Mouse (Mus musculus) lung, embryonic 14.5 days (tissue): ENCODE measurements at regions not wholly inside any gene's neighbourhood (a gene's known extent, or its start where the extent isn't known, plus 50 kb on each side); places are given as distances from the start of the nearest gene placed in this dataset.
"Not testable (repeated sequence)": the region's sequence is repeated elsewhere in the genome, so short reads cannot be mapped to it uniquely, and the experiment has no call there.

Source experiments
- ATAC-seq: fragments of 200-750 bp; cut with Nextera tagmentation; 2 replicates; pipeline ENCODE4 v1.8.0; 2017; ENCODE audit warnings: mild to moderate bottlenecking, moderate TSS enrichment, moderate library complexity; ENCODE audit not compliant: insufficient read depth
- DNase-seq: peaks from one replicate; pipeline ENCODE4 v3.0.0-alpha.2; 2015
- H3K27ac ChIP-seq: fragments of 300-500 bp; sonication (generic); 2 replicates; pipeline ENCODE4 v1.5.1; 2014; ENCODE audit warnings: low read depth, mild to moderate bottlenecking, moderate library complexity
- H3K27me3 ChIP-seq: fragments of 300-500 bp; sonication (generic); 2 replicates; pipeline ENCODE4 v1.6.1; 2014; ENCODE audit warnings: low read length, control low read depth; ENCODE audit not compliant: insufficient read depth
- H3K36me3 ChIP-seq: fragments of 300-500 bp; sonication (generic); 2 replicates; pipeline ENCODE4 v1.6.1; 2014; ENCODE audit warnings: control low read depth; ENCODE audit not compliant: insufficient read depth
- H3K4me1 ChIP-seq: fragments of 300-500 bp; sonication (generic); 2 replicates; pipeline ENCODE4 v1.6.1; 2014; ENCODE audit warnings: antibody characterized with exemption, control low read depth; ENCODE audit not compliant: insufficient read depth
- H3K4me2 ChIP-seq: fragments of 300-500 bp; sonication (generic); 2 replicates; pipeline ENCODE4 v1.6.1; 2014; ENCODE audit warnings: mild to moderate bottlenecking
- H3K4me3 ChIP-seq: fragments of 300-500 bp; sonication (generic); 2 replicates; pipeline ENCODE4 v1.5.1; 2014; ENCODE audit warnings: low read depth, low read length
- H3K9ac ChIP-seq: fragments of 300-500 bp; sonication (generic); 2 replicates; pipeline ENCODE4 v1.6.1; 2014
- H3K9me3 ChIP-seq: fragments of 300-500 bp; sonication (generic); 2 replicates; pipeline ENCODE4 v1.6.1; 2016; ENCODE audit warnings: low read depth, low read length, control low read depth
- CTCF ChIP-seq: IDR thresholded peaks from 2 replicates; pipeline ENCODE4 v1.5.1; 2016; ENCODE audit warnings: antibody characterized with exemption, low read depth
- WGBS: fragments of 180-500 bp; shearing (Covaris S2); extraction: QIAGEN DNeasy Blood & Tissue Kit; methylation state at CpG from one replicate; pipeline ENCODE4 v1.1.7; 2014; 5-methylcytosine and 5-hydroxymethylcytosine counted together

- WGBS = 82% methylated on average over 1 of the region's 1 CpGs
- ATAC-seq = no peak
Measured at GRCm38 (mm10) chr5:42884251-42884650, 348.7 kb upstream of the Cpeb2 start.

GRCm38 (mm10) chr5:42891890-42892289 is 341.1 kb upstream of the Cpeb2 start:
- Histone ChIP-seq H3K27ac (no peak overlapping the region), H3K4me1 (no peaks in the 10 kb centered on the region), H3K27me3 (no peaks in the 10 kb centered on the region), H3K9ac (no peak overlapping the region), H3K36me3 (no peaks in the 10 kb centered on the region), H3K9me3 (no peaks in the 10 kb centered on the region), H3K4me2 (no peak overlapping the region), H3K4me3 (no peak overlapping the region)
- no peak for TF ChIP-seq CTCF
- 28% methylated on average over 2 of the region's 2 CpGs for WGBS
- ATAC-seq = no peak
- DNase-seq = no peak

More at GRCm38 (mm10) chr5:42884251-42884650, 348.7 kb upstream of the Cpeb2 start:
- H3K4me2 ChIP-seq = no peak overlapping the region
- no peaks in the 10 kb centered on the region for H3K27me3 ChIP-seq
- H3K9ac ChIP-seq = no peak overlapping the region
- no peak overlapping the region for H3K27ac ChIP-seq
- H3K9me3 ChIP-seq = no peaks in the 10 kb centered on the region
- H3K4me1 ChIP-seq = no peaks in the 10 kb centered on the region
- no peak overlapping the region for H3K4me3 ChIP-seq
- DNase-seq = no peak
- no peak for TF ChIP-seq CTCF
- no peaks in the 10 kb centered on the region for H3K36me3 ChIP-seq

- no peaks in the 10 kb centered on the region for H3K9me3 ChIP-seq
- ATAC-seq = no peak
- WGBS = 66% methylated on average over 3 of the region's 3 CpGs
Measured at GRCm38 (mm10) chr5:42906136-42906535, 326.8 kb upstream of the Cpeb2 start.

GRCm38 (mm10) chr5:42919328-42919727 is 313.6 kb upstream of the Cpeb2 start:
- no peaks in the 10 kb centered on the region for H3K4me1 ChIP-seq
- no peaks in the 10 kb centered on the region for H3K27me3 ChIP-seq
- H3K27ac ChIP-seq = no peak overlapping the region
- TF ChIP-seq CTCF = no peak
- no peak for DNase-seq
- no peak overlapping the region for H3K4me2 ChIP-seq
- H3K9me3 ChIP-seq = no peaks in the 10 kb centered on the region
- 77% methylated on average over 3 of the region's 3 CpGs for WGBS
- H3K4me3 ChIP-seq = no peak overlapping the region
- H3K9ac ChIP-seq = no peak overlapping the region
- no peaks in the 10 kb centered on the region for H3K36me3 ChIP-seq
- ATAC-seq = no peak

More at GRCm38 (mm10) chr5:42906136-42906535, 326.8 kb upstream of the Cpeb2 start:
- no peak for DNase-seq
- H3K27ac ChIP-seq = no peak overlapping the region
- H3K9ac ChIP-seq = no peak overlapping the region
- no peaks in the 10 kb centered on the region for H3K36me3 ChIP-seq
- H3K27me3 ChIP-seq = no peaks in the 10 kb centered on the region
- no peak for TF ChIP-seq CTCF
- no peaks in the 10 kb centered on the region for H3K4me1 ChIP-seq
- no peak overlapping the region for H3K4me3 ChIP-seq
- H3K4me2 ChIP-seq = no peak overlapping the region

GRCm38 (mm10) chr5:42932106-42932505 is 300.9 kb upstream of the Cpeb2 start:
- H3K9ac ChIP-seq = no peak overlapping the region
- WGBS = 69% methylated on average over 2 of the region's 2 CpGs
- no peaks in the 10 kb centered on the region for H3K36me3 ChIP-seq
- no peak for DNase-seq
- no peak for TF ChIP-seq CTCF
- no peak for ATAC-seq
- no peaks in the 10 kb centered on the region for H3K27me3 ChIP-seq
- H3K4me2 ChIP-seq = no peak overlapping the region
- H3K4me3 ChIP-seq = no peak overlapping the region
- no peaks in the 10 kb centered on the region for H3K9me3 ChIP-seq
- no peak overlapping the region for H3K27ac ChIP-seq
- H3K4me1 ChIP-seq = no peaks in the 10 kb centered on the region

- ATAC-seq (no peak), DNase-seq (peak; percentile 3)
- no peak for TF ChIP-seq CTCF
- Histone ChIP-seq H3K27me3 (no peaks in the 10 kb centered on the region), H3K9me3 (no peaks in the 10 kb centered on the region), H3K27ac (no peak overlapping the region), H3K4me1 (no peaks in the 10 kb centered on the region), H3K9ac (no peak overlapping the region), H3K4me2 (no peak overlapping the region), H3K36me3 (no peaks in the 10 kb centered on the region), H3K4me3 (no peak overlapping the region)
- 62% methylated on average over 9 of the region's 9 CpGs for WGBS
Measured at GRCm38 (mm10) chr5:42959296-42959862, 273.6 kb upstream of the Cpeb2 start.

GRCm38 (mm10) chr5:42966952-42967351 is 266.0 kb upstream of the Cpeb2 start:
- not testable (repeated sequence) for H3K27me3 ChIP-seq, H3K4me2 ChIP-seq, H3K4me1 ChIP-seq, H3K9me3 ChIP-seq, H3K36me3 ChIP-seq, DNase-seq, H3K4me3 ChIP-seq, H3K9ac ChIP-seq, ATAC-seq, H3K27ac ChIP-seq
- WGBS = 93% methylated on average over 2 of the region's 2 CpGs

GRCm38 (mm10) chr5:42969209-42969608 is 263.8 kb upstream of the Cpeb2 start:
- no peak overlapping the region for H3K4me3 ChIP-seq
- no peak overlapping the region for H3K27ac ChIP-seq
- ATAC-seq (no peak), DNase-seq (no peak)
- H3K4me1 ChIP-seq = no peaks in the 10 kb centered on the region
- H3K27me3 ChIP-seq = no peaks in the 10 kb centered on the region
- H3K4me2 ChIP-seq = no peak overlapping the region
- TF ChIP-seq CTCF = no peak
- H3K36me3 ChIP-seq = no peaks in the 10 kb centered on the region
- H3K9ac ChIP-seq = no peak overlapping the region
- no peaks in the 10 kb centered on the region for H3K9me3 ChIP-seq
